Mouse (Mus musculus) embryonic facial prominence, embryonic 11.5 days (tissue): Measurements from ENCODE around the gene Eid3. TPM values are rescaled to one million over a fixed set of nuclear protein-coding genes. Genes with fewer than 3 reads are reported as not detected.
A peak's percentile ranks its signal among the peaks of the same experiment; 100 is the strongest.

Experiments used
- ATAC-seq: fragments of 200-750 bp; cut with Nextera tagmentation; replicated peaks from 2 replicates; pipeline ENCODE4 v1.8.0; 2017; ENCODE audit warnings: low read depth; ENCODE audit not compliant: insufficient number of reproducible peaks, low FRiP score, low TSS enrichment
- DNase-seq: peaks from one replicate; pipeline ENCODE4 v3.0.0-alpha.2; 2015; ENCODE audit warnings: low spot score
- H3K27ac ChIP-seq: fragments of 300-500 bp; sonication (generic); replicated peaks from 2 replicates; pipeline ENCODE4 v1.5.1; 2014; ENCODE audit warnings: mild to moderate bottlenecking, low read depth, low read length, control low read depth
- H3K27me3 ChIP-seq: fragments of 300-500 bp; sonication (generic); 2 replicates; pipeline ENCODE4 v1.6.1; 2014; ENCODE audit warnings: mild to moderate bottlenecking, low read length, moderate library complexity, mixed read lengths; ENCODE audit not compliant: control insufficient read depth, insufficient read depth
- H3K36me3 ChIP-seq: fragments of 300-500 bp; sonication (generic); replicated peaks from 2 replicates; pipeline ENCODE4 v1.6.1; 2014; ENCODE audit warnings: low read depth, mild to moderate bottlenecking, low read length, moderate library complexity, mixed read lengths; ENCODE audit not compliant: control insufficient read depth, insufficient read depth
- H3K4me1 ChIP-seq: fragments of 300-500 bp; sonication (generic); 2 replicates; pipeline ENCODE4 v1.6.1; 2014; ENCODE audit warnings: low read length, mixed read lengths; ENCODE audit not compliant: control insufficient read depth, insufficient read depth
- H3K4me2 ChIP-seq: fragments of 300-500 bp; sonication (generic); 2 replicates; pipeline ENCODE4 v1.6.1; 2014; ENCODE audit warnings: low read depth, mild to moderate bottlenecking, control low read depth, low read length, moderate library complexity
- H3K4me3 ChIP-seq: fragments of 300-500 bp; sonication (generic); 2 replicates; pipeline ENCODE4 v1.5.1; 2014; ENCODE audit warnings: low read depth, low read length, control low read depth
- H3K9ac ChIP-seq: fragments of 300-500 bp; sonication (generic); replicated peaks from 2 replicates; pipeline ENCODE4 v1.6.1; 2014; ENCODE audit warnings: mild to moderate bottlenecking, control low read depth, low read length
- H3K9me3 ChIP-seq: fragments of 300-500 bp; sonication (generic); replicated peaks from 2 replicates; pipeline ENCODE4 v1.6.1; 2016; ENCODE audit warnings: mild to moderate bottlenecking, low read length, inconsistent platforms, mixed read lengths; ENCODE audit not compliant: control insufficient read depth
- WGBS: fragments of 180-500 bp; shearing (Covaris S2); extraction: QIAGEN DNeasy Blood & Tissue Kit; methylation state at CpG from one replicate; pipeline ENCODE4 v1.1.7; 2014; 5-methylcytosine and 5-hydroxymethylcytosine counted together
- polyA plus RNA-seq: library from polyadenylated mRNA; unstranded; fragments of >200 nt; fragmentation: Nextera tagmentation; extraction: Ambion mirVana; gene quantifications from 2 replicates; pipeline ENCODE4 v1.2.1, GENCODE M21; 2014

The Eid3 gene
- polyA plus RNA-seq, 1 experiment from 2014 or later: 0.58 TPM

GRCm38 (mm10) chr10:82833926-82834325, 32.5 kb upstream of the Eid3 start, which contains the start of gene Txnrd1:
Gene Txnrd1, plus strand, starts transcription at chr10:82833951.
- Histone ChIP-seq H3K9me3 (no peaks in the 10 kb centered on the region), H3K4me3 (no peak within 1 kb of the TSS), H3K36me3 (no peaks in the 10 kb centered on the region), H3K4me2 (no peak within 1 kb of the TSS), H3K9ac (no peak within 1 kb of the TSS), H3K27ac (no peak within 1 kb of the TSS), H3K27me3 (no peaks in the 10 kb centered on the region), H3K4me1 (no peaks in the 10 kb centered on the region)
- 59% methylated on average over 9 of the region's 9 CpGs for WGBS
- DNase-seq (no peak), ATAC-seq (peak; percentile 56; the same call in 1 of the 2 replicates)

GRCm38 (mm10) chr10:82835898-82836297, 30.5 kb upstream of the Eid3 start:
- Histone ChIP-seq H3K4me3 (no peak overlapping the region), H3K27me3 (no peaks in the 10 kb centered on the region), H3K4me2 (no peak overlapping the region), H3K27ac (no peak overlapping the region), H3K4me1 (no peaks in the 10 kb centered on the region), H3K9ac (no peak overlapping the region), H3K9me3 (no peaks in the 10 kb centered on the region), H3K36me3 (no peaks in the 10 kb centered on the region)
- WGBS: 87% methylated on average over 3 of the region's 3 CpGs
- no peak for ATAC-seq
- no peak for DNase-seq

- no peak for DNase-seq
Observed at GRCm38 (mm10) chr10:82838390-82838789, 28.0 kb upstream of the Eid3 start.

GRCm38 (mm10) chr10:82844090-82844489, 22.3 kb upstream of the Eid3 start:
- H3K4me1 ChIP-seq: no peaks in the 10 kb centered on the region
- WGBS: 58% methylated on average over 6 of the region's 6 CpGs
- peak; percentile 54 for DNase-seq
- no peak overlapping the region for H3K4me2 ChIP-seq
- no peak overlapping the region for H3K4me3 ChIP-seq
- ATAC-seq: 0 out of 2 replicates have a peak, but pooled peaks have one; percentile 18
- no peaks in the 10 kb centered on the region for H3K36me3 ChIP-seq
- no peaks in the 10 kb centered on the region for H3K9me3 ChIP-seq
- no peak overlapping the region for H3K9ac ChIP-seq
- H3K27ac ChIP-seq: no peak overlapping the region
- no peaks in the 10 kb centered on the region for H3K27me3 ChIP-seq

More at GRCm38 (mm10) chr10:82838390-82838789, 28.0 kb upstream of the Eid3 start:
- 81% methylated on average over 7 of the region's 7 CpGs for WGBS
- ATAC-seq: no peak
- no peaks in the 10 kb centered on the region for H3K4me1 ChIP-seq
- no peak overlapping the region for H3K27ac ChIP-seq
- no peak overlapping the region for H3K4me2 ChIP-seq
- H3K9me3 ChIP-seq: no peaks in the 10 kb centered on the region
- no peaks in the 10 kb centered on the region for H3K36me3 ChIP-seq
- no peak overlapping the region for H3K9ac ChIP-seq
- no peaks in the 10 kb centered on the region for H3K27me3 ChIP-seq
- no peak overlapping the region for H3K4me3 ChIP-seq

- 77% methylated on average over 8 of the region's 8 CpGs for WGBS
- H3K4me2 ChIP-seq: no peak overlapping the region
- H3K9ac ChIP-seq: no peak overlapping the region
- DNase-seq: no peak
- no peak for ATAC-seq
- H3K27ac ChIP-seq: no peak overlapping the region
- no peaks in the 10 kb centered on the region for H3K9me3 ChIP-seq
- H3K36me3 ChIP-seq: no peaks in the 10 kb centered on the region
- no peaks in the 10 kb centered on the region for H3K4me1 ChIP-seq
- H3K4me3 ChIP-seq: no peak overlapping the region
- H3K27me3 ChIP-seq: no peaks in the 10 kb centered on the region
Observed at GRCm38 (mm10) chr10:82844731-82845130, 21.7 kb upstream of the Eid3 start.

- Histone ChIP-seq H3K4me3 (no peak overlapping the region), H3K27ac (no peak overlapping the region), H3K27me3 (no peaks in the 10 kb centered on the region), H3K36me3 (no peaks in the 10 kb centered on the region), H3K4me1 (no peaks in the 10 kb centered on the region), H3K9ac (no peak overlapping the region), H3K4me2 (no peak overlapping the region), H3K9me3 (no peaks in the 10 kb centered on the region)
- no peak for DNase-seq
- ATAC-seq: no peak
- 80% methylated on average over 9 of the region's 9 CpGs for WGBS
Observed at GRCm38 (mm10) chr10:82847821-82848459, 18.5 kb upstream of the Eid3 start.

- Histone ChIP-seq H3K9me3 (no peaks in the 10 kb centered on the region), H3K4me1 (no peaks in the 10 kb centered on the region), H3K4me2 (no peak overlapping the region), H3K4me3 (no peak overlapping the region), H3K36me3 (no peaks in the 10 kb centered on the region), H3K27me3 (no peaks in the 10 kb centered on the region), H3K27ac (no peak overlapping the region), H3K9ac (no peak overlapping the region)
- DNase-seq (peak; percentile 35), ATAC-seq (no peak)
- 43% methylated on average over 16 of the region's 16 CpGs for WGBS
Observed at GRCm38 (mm10) chr10:82849686-82850353, 16.6 kb upstream of the Eid3 start.

- H3K36me3 ChIP-seq: no peaks in the 10 kb centered on the region
- no peak overlapping the region for H3K27ac ChIP-seq
- H3K27me3 ChIP-seq: no peaks in the 10 kb centered on the region
- no peak for DNase-seq
- ATAC-seq: no peak
- H3K4me3 ChIP-seq: no peak overlapping the region
- WGBS: 82% methylated on average over 5 of the region's 5 CpGs
- H3K4me2 ChIP-seq: no peak overlapping the region
- no peak overlapping the region for H3K9ac ChIP-seq
- no peaks in the 10 kb centered on the region for H3K4me1 ChIP-seq
- no peaks in the 10 kb centered on the region for H3K9me3 ChIP-seq
Observed at GRCm38 (mm10) chr10:82850354-82850752, 16.1 kb upstream of the Eid3 start.
